Mouse (Mus musculus): ENCODE results near the gene Htra3. TPM values are rescaled to one million over a fixed set of nuclear protein-coding genes. Genes with fewer than 3 reads are reported as not detected.

Htra3 gene
- total and polyA plus RNA-seq, 3 experiments: not detected

DNA sequence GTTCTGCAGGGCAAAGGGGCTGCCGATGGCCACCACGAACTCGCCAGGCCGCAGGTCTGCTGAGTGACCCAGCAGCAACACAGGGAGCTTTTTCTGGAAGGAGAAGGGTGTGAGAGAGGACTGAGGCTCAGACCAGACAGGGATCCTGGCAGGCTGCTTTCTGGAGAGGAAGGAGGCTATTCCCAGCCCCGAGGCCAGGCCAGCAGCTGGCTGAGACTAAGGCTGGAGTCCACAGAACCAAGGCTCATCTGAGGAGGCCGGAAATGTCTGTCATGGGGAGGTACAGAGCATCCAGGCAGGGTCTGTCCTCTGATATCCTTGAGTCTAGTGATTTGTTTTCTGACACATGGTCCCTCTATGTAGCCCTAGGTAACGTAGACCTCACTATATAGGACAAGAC, 13.4 kb downstream of the Htra3 start:
- no peak overlapping the region for H3K4me3 ChIP-seq (ENCODE audit: control insufficient read depth in 1 of 2, insufficient read depth in 1 of 2, low read depth in 2 of 2, low read length in 2 of 2)
- TF ChIP-seq BHLHE40 (IDR thresholded peaks at IDR 0.05; ENCODE audit: borderline replicate concordance, low read depth, low read length) (no peak), MXI1 (IDR thresholded peaks at IDR 0.05; ENCODE audit: low read depth, low read length) (no peak), ZKSCAN1 (IDR thresholded peaks at IDR 0.05; ENCODE audit: low read depth, low read length) (no peak), SMC3 (IDR thresholded peaks at IDR 0.05; ENCODE audit: low read depth, low read length) (no peak), ETS1 (IDR thresholded peaks at IDR 0.05; ENCODE audit: low read depth, low read length) (no peak), JUND (IDR thresholded peaks at IDR 0.05; ENCODE audit: low read depth, low read length) (no peak), MYC (IDR thresholded peaks at IDR 0.05; ENCODE audit: low read depth, low read length) (no peak), MAZ (IDR thresholded peaks at IDR 0.05; ENCODE audit: low read depth, low read length) (no peak)
- no peak overlapping the region for H3K27ac ChIP-seq (ENCODE audit: control insufficient read depth, low read depth, low read length)
- H3K9me3 ChIP-seq (replicated peaks; ENCODE audit: insufficient read depth, low read length): no peaks in the 10 kb centered on the region
- no peaks in the 10 kb centered on the region for H3K36me3 ChIP-seq (ENCODE audit: control insufficient read depth in 1 of 2, insufficient read depth in 2 of 2, low read length in 2 of 2)
- no peak for DNase-seq (ENCODE audit: low read depth, low spot score)
- H3K79me2 ChIP-seq (ENCODE audit: control insufficient read depth, insufficient read depth, low read length, poor library complexity): no peaks in the 10 kb centered on the region
- H3K9ac ChIP-seq (ENCODE audit: control insufficient read depth, low read depth, low read length, poor library complexity, severe bottlenecking): no peak overlapping the region
- H3K4me1 ChIP-seq (ENCODE audit: control insufficient read depth in 1 of 2, insufficient read depth in 2 of 2, low read length in 2 of 2): no peaks in the 10 kb centered on the region
- H3K27me3 ChIP-seq (ENCODE audit: control insufficient read depth in 1 of 2, insufficient read depth in 2 of 2, low read length in 2 of 2): no peaks in the 10 kb centered on the region

GRCm38 (mm10) chr5:35662021-35662545, 17.5 kb downstream of the Htra3 start:
- TF ChIP-seq EP300 (IDR thresholded peaks at IDR 0.05; ENCODE audit: low read depth in 1 of 2, low read length in 2 of 2) (no peak), TBP (IDR thresholded peaks at IDR 0.05; ENCODE audit: low read depth, low read length) (no peak), POLR2AphosphoS2 (IDR thresholded peaks at IDR 0.05; ENCODE audit: low read length) (no peak), RAD21 (IDR thresholded peaks at IDR 0.05; ENCODE audit: low read depth, low read length) (no peak), CHD2 (IDR thresholded peaks at IDR 0.05; ENCODE audit: low read length) (no peak), NELFE (IDR thresholded peaks at IDR 0.05; ENCODE audit: low read depth, low read length) (no peak), BHLHE40 (IDR thresholded peaks at IDR 0.05; ENCODE audit: borderline replicate concordance, low read depth, low read length) (no peak), TAL1 (IDR thresholded peaks at IDR 0.05; ENCODE audit: low read length) (no peak), JUND (IDR thresholded peaks at IDR 0.05; ENCODE audit: low read depth, low read length) (no peak), USF1 (IDR thresholded peaks at IDR 0.05; ENCODE audit: low read depth, low read length) (no peak), MAZ (IDR thresholded peaks at IDR 0.05; ENCODE audit: low read depth, low read length) (no peak), TCF12 (IDR thresholded peaks at IDR 0.05; ENCODE audit: low read depth, low read length) (no peak), MYC (IDR thresholded peaks at IDR 0.05; ENCODE audit: low read depth, low read length) (no peak), ZKSCAN1 (IDR thresholded peaks at IDR 0.05; ENCODE audit: low read depth, low read length) (no peak), E2F4 (IDR thresholded peaks at IDR 0.05; ENCODE audit: borderline replicate concordance, low read depth, low read length) (no peak)
- H3K79me2 ChIP-seq (ENCODE audit: control insufficient read depth, insufficient read depth, low read length, poor library complexity): no peaks in the 10 kb centered on the region
- H3K9me3 ChIP-seq (replicated peaks; ENCODE audit: insufficient read depth, low read length): no peaks in the 10 kb centered on the region
- H3K9ac ChIP-seq (ENCODE audit: control insufficient read depth, low read depth, low read length, poor library complexity, severe bottlenecking): no peak overlapping the region
- no peaks in the 10 kb centered on the region for H3K36me3 ChIP-seq (ENCODE audit: control insufficient read depth in 1 of 2, insufficient read depth in 2 of 2, low read length in 2 of 2)
- no peak overlapping the region for H3K27ac ChIP-seq (ENCODE audit: control insufficient read depth, low read depth, low read length)
- H3K4me3 ChIP-seq (ENCODE audit: control insufficient read depth in 1 of 2, insufficient read depth in 1 of 2, low read depth in 2 of 2, low read length in 2 of 2): no peak overlapping the region
- DNase-seq (ENCODE audit: low read depth, low spot score): no peak
- no peaks in the 10 kb centered on the region for H3K4me1 ChIP-seq (ENCODE audit: control insufficient read depth in 1 of 2, insufficient read depth in 2 of 2, low read length in 2 of 2)
- no peaks in the 10 kb centered on the region for H3K27me3 ChIP-seq (ENCODE audit: control insufficient read depth in 1 of 2, insufficient read depth in 2 of 2, low read length in 2 of 2)

All from MEL (cell line).